Mouse (Mus musculus) CH12.LX (cell line): ENCODE measurements around the gene Sim1.

ENCODE experiments used
- CHD1 ChIP-seq: IDR thresholded peaks from 2 replicates; pipeline ENCODE4 v1.6.1; 2012; ENCODE audit warnings: low read depth, low read length, improper control_type of control experiment, inconsistent platforms
- ETS1 ChIP-seq: conservative IDR thresholded peaks from 2 replicates; pipeline ENCODE4 v1.6.1; 2012; ENCODE audit warnings: low read depth, mild to moderate bottlenecking, inconsistent platforms, low read length, improper control_type of control experiment, moderate library complexity

DNA sequence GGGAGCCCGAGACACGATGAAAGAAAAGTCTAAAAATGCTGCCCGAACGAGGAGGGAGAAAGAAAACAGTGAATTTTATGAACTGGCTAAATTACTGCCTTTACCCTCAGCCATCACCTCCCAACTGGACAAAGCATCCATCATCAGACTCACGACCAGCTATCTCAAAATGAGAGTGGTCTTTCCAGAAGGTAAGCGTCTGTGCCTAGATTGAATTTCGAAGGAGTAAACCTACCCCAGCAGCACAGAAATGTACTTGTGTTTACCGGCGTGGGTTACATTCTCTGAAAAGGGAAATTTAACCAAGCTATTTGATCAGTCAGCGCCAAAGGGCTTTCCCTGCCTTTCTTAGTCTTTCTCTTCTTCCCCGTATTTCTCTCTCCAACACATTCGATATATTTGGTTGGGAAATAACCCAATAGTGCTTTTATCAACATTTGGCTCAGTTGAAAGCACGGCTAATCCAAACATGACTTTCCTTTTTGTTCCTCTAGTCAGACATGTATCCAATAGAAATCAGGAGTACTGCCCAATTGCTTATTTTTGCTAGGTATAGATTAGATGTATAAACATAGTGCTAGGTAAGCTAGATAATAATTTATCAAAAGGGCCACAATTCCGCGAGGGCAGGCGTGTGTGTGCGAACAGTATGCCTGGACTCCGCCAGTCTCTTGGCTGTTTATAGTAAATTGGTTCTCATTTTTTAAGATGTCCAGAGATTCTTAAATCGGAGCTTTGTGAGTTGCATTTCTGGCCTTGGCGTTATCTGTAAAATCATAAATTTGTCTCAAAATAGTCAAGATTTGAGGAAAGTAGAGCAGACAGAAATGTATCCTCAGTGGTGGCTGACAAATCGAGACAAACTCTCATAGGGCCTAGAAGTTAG is 1.6 kb downstream of the Sim1 start:
- TF ChIP-seq CHD1 (no peak), ETS1 (no peak)
